Mouse (Mus musculus) neural tube, embryonic 15.5 days (tissue): ENCODE measurements around the gene Macf1. TPM values are rescaled to one million over a fixed set of nuclear protein-coding genes. Genes with fewer than 3 reads are reported as not detected.

Experiments used
- ATAC-seq: fragments of 200-750 bp; cut with Nextera tagmentation; 2 replicates; pipeline ENCODE4 v1.8.0; 2017; ENCODE audit warnings: mild to moderate bottlenecking, moderate TSS enrichment, moderate library complexity; ENCODE audit not compliant: low FRiP score
- H3K27ac ChIP-seq: fragments of 300-500 bp; sonication (generic); replicated peaks from 2 replicates; pipeline ENCODE4 v1.5.1; 2015; ENCODE audit warnings: mild to moderate bottlenecking, inconsistent platforms
- H3K27me3 ChIP-seq: fragments of 300-500 bp; sonication (generic); replicated peaks from 2 replicates; pipeline ENCODE4 v1.6.1; 2015; ENCODE audit warnings: inconsistent platforms
- H3K36me3 ChIP-seq: fragments of 300-500 bp; sonication (generic); 2 replicates; pipeline ENCODE4 v1.6.1; 2015; ENCODE audit warnings: inconsistent platforms
- H3K4me1 ChIP-seq: fragments of 300-500 bp; sonication (generic); 2 replicates; pipeline ENCODE4 v1.6.1; 2015; ENCODE audit warnings: inconsistent platforms
- H3K4me2 ChIP-seq: fragments of 300-500 bp; sonication (generic); 2 replicates; pipeline ENCODE4 v1.6.1; 2015; ENCODE audit warnings: inconsistent platforms, mild to moderate bottlenecking, moderate library complexity
- H3K4me3 ChIP-seq: fragments of 300-500 bp; sonication (generic); replicated peaks from 2 replicates; pipeline ENCODE4 v1.5.1; 2015; ENCODE audit warnings: mild to moderate bottlenecking, inconsistent platforms
- H3K9ac ChIP-seq: fragments of 300-500 bp; sonication (generic); replicated peaks from 2 replicates; pipeline ENCODE4 v1.6.1; 2015; ENCODE audit warnings: mild to moderate bottlenecking, inconsistent platforms
- H3K9me3 ChIP-seq: fragments of 300-500 bp; sonication (generic); replicated peaks from 2 replicates; pipeline ENCODE4 v1.6.1; 2016; ENCODE audit warnings: inconsistent platforms
- WGBS: fragments of 180-500 bp; shearing (Covaris S2); methylation state at CpG from one replicate; pipeline ENCODE4 v1.1.7; 2015; ENCODE audit warnings: mixed read lengths; 5-methylcytosine and 5-hydroxymethylcytosine counted together
- polyA plus RNA-seq: library from polyadenylated mRNA; unstranded; fragments of >200 nt; fragmentation: Nextera tagmentation; extraction: Ambion mirVana; gene quantifications from 2 replicates; pipeline ENCODE4 v1.2.1, GENCODE M21; 2015

Gene Macf1
- polyA plus RNA-seq, 1 experiment from 2014 or later, result 62.6 TPM

GRCm38 (mm10) chr4:123690311-123690710, 6.2 kb upstream of the Macf1 start:
- no peaks in the 10 kb centered on the region for H3K9me3 ChIP-seq
- H3K36me3 ChIP-seq, result no peaks in the 10 kb centered on the region
- H3K9ac ChIP-seq, result no peak overlapping the region
- H3K4me3 ChIP-seq, result no peak overlapping the region
- WGBS, result 85% methylated on average over 10 of the region's 10 CpGs
- no peak for ATAC-seq
- H3K4me1 ChIP-seq, result peaks cover 15% of the 10 kb centered on the region
- no peaks in the 10 kb centered on the region for H3K27me3 ChIP-seq
- H3K4me2 ChIP-seq, result no peak overlapping the region
- no peak overlapping the region for H3K27ac ChIP-seq

DNA sequence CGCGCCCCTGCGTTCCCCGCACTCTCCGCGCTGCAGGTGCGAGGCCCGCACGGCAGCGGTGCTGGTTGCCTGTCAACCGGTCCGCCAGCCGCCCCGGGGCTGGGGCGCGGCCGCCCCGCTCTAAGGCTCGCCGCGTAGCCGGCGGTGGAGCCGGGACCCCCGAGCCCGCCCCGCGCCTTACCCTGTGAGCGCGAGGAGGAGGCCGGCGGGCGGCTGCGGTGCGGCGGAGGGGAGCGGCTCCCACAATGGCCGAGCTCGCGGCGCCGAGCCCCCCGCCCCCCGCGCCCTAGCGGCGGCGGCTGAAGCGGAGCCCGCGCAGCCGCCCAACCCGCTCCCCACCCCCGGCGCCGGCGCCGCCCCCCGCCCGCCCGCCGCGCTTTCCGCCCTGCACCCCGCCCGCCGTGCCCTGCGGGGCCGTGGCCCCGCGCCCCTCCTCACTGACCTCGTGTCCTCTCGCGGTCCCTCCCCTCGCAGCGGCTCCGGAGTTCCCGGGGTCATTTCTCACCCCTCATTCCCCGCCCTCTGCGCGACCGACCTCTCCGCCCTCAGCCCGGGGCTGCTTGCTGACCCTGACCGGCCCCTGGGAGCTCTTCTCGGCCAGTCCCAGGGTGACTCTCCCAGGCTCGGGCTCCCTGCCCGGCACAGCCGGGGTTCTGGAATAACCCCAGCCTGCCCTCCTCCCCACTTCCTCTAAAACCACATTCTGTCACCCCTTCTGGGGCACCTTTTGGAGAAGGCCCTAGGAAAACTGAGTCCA, 3.0 kb upstream of the Macf1 start:
- WGBS, result 1% methylated on average over 46 of the region's 89 CpGs
- ATAC-seq, result peak; percentile 72
- peak overlapping the region; percentile 85 for H3K9ac ChIP-seq
- H3K27ac ChIP-seq, result peak overlapping the region; percentile 90
- peaks cover 13% of the 10 kb centered on the region for H3K36me3 ChIP-seq
- H3K4me3 ChIP-seq, result peak overlapping the region; percentile 76
- H3K4me1 ChIP-seq, result peaks cover 37% of the 10 kb centered on the region
- H3K9me3 ChIP-seq, result no peaks in the 10 kb centered on the region
- peak overlapping the region; percentile 74 for H3K4me2 ChIP-seq
- H3K27me3 ChIP-seq, result no peaks in the 10 kb centered on the region

DNA sequence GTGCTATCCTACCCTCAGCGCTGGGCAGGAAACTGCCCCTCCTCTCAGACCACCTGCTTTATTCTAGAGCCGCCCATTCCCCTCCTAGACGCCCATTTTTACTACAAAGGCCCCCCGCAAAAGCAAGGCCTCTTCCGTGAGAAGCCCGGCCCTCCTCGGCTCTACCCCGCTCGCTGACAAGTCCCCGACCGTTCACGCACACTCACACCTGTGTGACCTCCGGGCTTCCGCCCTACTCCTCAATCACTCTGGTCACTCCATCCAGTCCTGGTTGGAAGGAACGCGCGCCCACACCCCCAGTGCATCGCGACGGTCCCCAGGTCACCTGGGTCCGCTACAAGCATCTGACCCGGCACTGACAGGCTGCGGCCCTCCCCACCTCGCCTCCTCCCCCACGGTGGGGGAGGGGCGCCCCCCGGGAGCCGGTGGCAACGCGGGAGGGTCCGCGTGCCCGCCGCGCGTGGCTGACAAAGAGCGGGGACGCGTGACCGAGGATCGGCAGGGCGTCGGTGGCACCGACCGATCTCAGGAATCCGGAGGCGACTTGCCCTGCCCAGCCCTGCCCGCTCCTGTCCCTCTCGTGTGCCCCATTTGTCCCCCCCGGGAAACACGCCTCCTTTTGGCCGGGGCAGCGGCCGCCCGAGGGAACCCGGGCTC, 2.3 kb upstream of the Macf1 start:
- H3K9ac ChIP-seq, result peak overlapping the region; percentile 85
- under 1% methylated on average over 46 of the region's 56 CpGs for WGBS
- H3K27ac ChIP-seq, result peak overlapping the region; percentile 90
- peaks cover 17% of the 10 kb centered on the region for H3K36me3 ChIP-seq
- H3K4me1 ChIP-seq, result peaks cover 42% of the 10 kb centered on the region
- H3K4me3 ChIP-seq, result peak overlapping the region; percentile 76
- no peaks in the 10 kb centered on the region for H3K9me3 ChIP-seq
- ATAC-seq, result peak; percentile 52
- no peaks in the 10 kb centered on the region for H3K27me3 ChIP-seq
- H3K4me2 ChIP-seq, result peak overlapping the region; percentile 74

GRCm38 (mm10) chr4:123685506-123686242, 1.5 kb upstream of the Macf1 start:
- H3K4me3 ChIP-seq, result peak overlapping the region; percentile 76
- ATAC-seq, result peak; percentile 15; the same call in 1 of the 2 replicates
- H3K4me1 ChIP-seq, result peaks cover 48% of the 10 kb centered on the region
- no peaks in the 10 kb centered on the region for H3K27me3 ChIP-seq
- H3K9me3 ChIP-seq, result no peaks in the 10 kb centered on the region
- WGBS, result 15% methylated on average over 8 of the region's 8 CpGs
- peak overlapping the region; percentile 74 for H3K4me2 ChIP-seq
- H3K27ac ChIP-seq, result peak overlapping the region; percentile 90
- peaks cover 18% of the 10 kb centered on the region for H3K36me3 ChIP-seq
- H3K9ac ChIP-seq, result peak overlapping the region; percentile 85

DNA sequence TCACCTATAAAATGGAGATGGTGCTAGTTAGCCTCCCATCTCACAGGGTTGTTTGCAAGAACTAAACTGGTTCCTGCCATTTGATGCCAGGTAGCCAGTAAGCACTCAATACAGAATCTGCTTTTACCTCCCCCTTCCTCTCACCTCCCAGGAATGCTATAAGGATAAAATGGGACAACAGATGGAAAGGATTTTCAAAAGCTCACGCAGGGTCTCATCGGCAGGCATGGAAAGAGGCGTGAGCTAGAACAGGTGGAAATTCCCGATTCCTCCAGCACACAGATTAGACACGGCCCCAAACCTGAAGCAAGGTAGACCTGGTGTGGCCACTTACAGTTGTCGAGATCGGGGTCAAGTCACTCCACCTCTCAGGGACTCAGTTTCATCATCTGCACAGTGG, 886 bp upstream of the Macf1 start:
- Histone ChIP-seq H3K4me3 (peak overlapping the region; percentile 76), H3K27me3 (no peaks in the 10 kb centered on the region), H3K4me1 (peaks cover 48% of the 10 kb centered on the region), H3K9ac (peak overlapping the region; percentile 85; the same call in 1 of the 2 replicates), H3K9me3 (no peaks in the 10 kb centered on the region), H3K27ac (peak overlapping the region; percentile 90; the same call in 1 of the 2 replicates), H3K4me2 (peak overlapping the region; percentile 74), H3K36me3 (peaks cover 25% of the 10 kb centered on the region)
- 68% methylated on average over 7 of the region's 7 CpGs for WGBS
- ATAC-seq, result no peak

- Histone ChIP-seq H3K9me3 (no peaks in the 10 kb centered on the region), H3K27me3 (no peaks in the 10 kb centered on the region), H3K36me3 (peaks cover 31% of the 10 kb centered on the region), H3K27ac (no peak overlapping the region), H3K9ac (no peak overlapping the region), H3K4me2 (no peak overlapping the region), H3K4me3 (no peak overlapping the region), H3K4me1 (peaks cover 54% of the 10 kb centered on the region)
- no peak for ATAC-seq
- WGBS, result 80% methylated on average over 8 of the region's 8 CpGs
Measured at GRCm38 (mm10) chr4:123682291-123682690, 1.9 kb downstream of the Macf1 start.

DNA sequence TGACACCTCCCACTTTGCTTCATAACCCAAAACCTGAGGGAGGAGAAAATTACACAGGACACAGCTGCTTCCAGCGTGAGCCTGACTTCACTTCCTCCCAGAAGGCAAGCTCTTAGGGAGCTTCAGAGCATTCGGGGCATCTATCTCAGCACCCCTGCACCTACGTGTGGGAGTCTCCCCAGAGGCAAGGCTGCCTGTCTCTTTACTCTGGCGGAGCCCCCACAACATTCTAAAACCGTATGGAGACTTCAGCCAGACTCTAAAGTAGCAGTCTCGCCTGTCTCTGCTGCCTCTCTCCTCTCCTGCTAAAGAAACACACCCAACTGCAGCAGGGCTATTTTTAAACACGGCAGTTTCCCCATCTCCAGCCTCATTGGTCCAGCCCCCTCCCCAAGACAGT, 3.2 kb downstream of the Macf1 start:
- no peaks in the 10 kb centered on the region for H3K27me3 ChIP-seq
- no peaks in the 10 kb centered on the region for H3K9me3 ChIP-seq
- WGBS, result 47% methylated on average over 7 of the region's 7 CpGs
- peaks cover 31% of the 10 kb centered on the region for H3K36me3 ChIP-seq
- H3K27ac ChIP-seq, result no peak overlapping the region
- ATAC-seq, result no peak
- no peak overlapping the region for H3K4me2 ChIP-seq
- H3K4me1 ChIP-seq, result peaks cover 63% of the 10 kb centered on the region
- H3K9ac ChIP-seq, result no peak overlapping the region
- H3K4me3 ChIP-seq, result no peak overlapping the region

GRCm38 (mm10) chr4:123677060-123677804, 6.9 kb downstream of the Macf1 start:
- Histone ChIP-seq H3K4me2 (peak overlapping the region; percentile 13), H3K9ac (peak overlapping the region; percentile 23; the same call in 1 of the 2 replicates), H3K4me1 (peaks cover 43% of the 10 kb centered on the region), H3K27me3 (no peaks in the 10 kb centered on the region), H3K4me3 (no peak overlapping the region), H3K36me3 (peaks cover 36% of the 10 kb centered on the region), H3K27ac (peak overlapping the region; percentile 77), H3K9me3 (no peaks in the 10 kb centered on the region)
- 19% methylated on average over 10 of the region's 10 CpGs for WGBS
- no peak for ATAC-seq

- peak overlapping the region; percentile 9; the same call in 1 of the 2 replicates for H3K27ac ChIP-seq
- no peak overlapping the region for H3K9ac ChIP-seq
- ATAC-seq, result 0 out of 2 replicates have a peak, but pooled peaks have one; percentile 28
- no peak overlapping the region for H3K4me3 ChIP-seq
- H3K27me3 ChIP-seq, result no peaks in the 10 kb centered on the region
- no peak overlapping the region for H3K4me2 ChIP-seq
- peaks cover 46% of the 10 kb centered on the region for H3K4me1 ChIP-seq
- no peaks in the 10 kb centered on the region for H3K9me3 ChIP-seq
- H3K36me3 ChIP-seq, result peaks cover 16% of the 10 kb centered on the region
Measured at GRCm38 (mm10) chr4:123670598-123670997, 13.6 kb downstream of the Macf1 start.

DNA sequence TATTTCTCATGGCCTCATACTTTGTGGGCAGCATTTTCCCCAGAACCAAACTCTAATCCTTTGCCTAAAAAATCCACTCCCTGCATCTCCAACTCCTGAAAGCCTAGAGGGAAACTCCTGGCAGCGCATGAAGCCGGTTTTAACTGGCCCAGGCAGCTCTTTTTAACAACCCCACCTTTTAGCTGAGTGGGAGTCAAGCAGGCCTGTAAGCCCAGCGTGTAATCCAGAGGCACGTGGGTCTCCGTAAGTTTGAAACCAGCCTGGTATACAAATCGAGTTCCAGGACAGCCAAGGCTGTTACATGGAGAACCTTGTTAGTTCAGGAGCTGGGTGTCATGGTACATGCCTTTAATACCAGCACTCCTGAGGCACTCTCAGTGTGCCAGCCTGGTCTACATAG, 14.5 kb downstream of the Macf1 start:
- no peak for ATAC-seq
- Histone ChIP-seq H3K4me1 (peaks cover 49% of the 10 kb centered on the region), H3K4me3 (no peak overlapping the region), H3K9ac (no peak overlapping the region), H3K27me3 (no peaks in the 10 kb centered on the region), H3K4me2 (no peak overlapping the region), H3K36me3 (peaks cover 9% of the 10 kb centered on the region), H3K9me3 (no peaks in the 10 kb centered on the region), H3K27ac (no peak overlapping the region)
- 76% methylated on average over 6 of the region's 6 CpGs for WGBS

- Histone ChIP-seq H3K9me3 (no peaks in the 10 kb centered on the region), H3K4me3 (no peak overlapping the region), H3K4me2 (peak overlapping the region; percentile 5; the same call in 1 of the 2 replicates), H3K36me3 (no peaks in the 10 kb centered on the region), H3K27ac (peak overlapping the region; percentile 95), H3K27me3 (no peaks in the 10 kb centered on the region), H3K4me1 (peaks cover 65% of the 10 kb centered on the region), H3K9ac (no peak overlapping the region)
- WGBS, result 6% methylated on average over 1 of the region's 1 CpGs
- no peak for ATAC-seq
Measured at GRCm38 (mm10) chr4:123667260-123667867, 16.8 kb downstream of the Macf1 start.
